Mouse (Mus musculus): ENCODE measurements around the gene Polr3h. TPM values are rescaled to one million over a fixed set of nuclear protein-coding genes. Genes with fewer than 3 reads are reported as not detected.

The Polr3h gene
- polyA plus RNA-seq, 1 experiment from 2014 or later, result 154 TPM

- in situ Hi-C loops (cut with MboI; ENCODE audit: low pct_unique_long_range_greater_than_20kb), result no loop called here
- DNase-seq (ENCODE audit: low read depth, low spot score) (no peak), ATAC-seq (no peak)
- no peaks in the 10 kb centered on the region for H3K27me3 ChIP-seq
- TF ChIP-seq CTCF (IDR thresholded peaks at IDR 0.05), result no peak
- ChIA-PET POLR2A (no interaction called here), CTCF (interaction anchor here (1.0 to 1.2 kb wide), 2 partner anchors 9 to 12 kb away, joined by 3 read pairs; no protein-coding TSS in a partner anchor)
Observed at GRCm38 (mm10) chr15:81950716-81951115, 24.7 kb upstream of the Polr3h start.

GRCm38 (mm10) chr15:81949476-81950131, 23.6 kb upstream of the Polr3h start:
- CTCF ChIA-PET, result interaction anchor here (1.0 to 1.4 kb wide), 3 partner anchors 10 to 11 kb away, joined by 3 to 5 read pairs (median 3); no protein-coding TSS in a partner anchor
- ATAC-seq, result no peak
- TF ChIP-seq CTCF (IDR thresholded peaks at IDR 0.05), result no peak
- POLR2A ChIA-PET, result no interaction called here
- in situ Hi-C loops (cut with MboI; ENCODE audit: low pct_unique_long_range_greater_than_20kb), result no loop called here
- no peaks in the 10 kb centered on the region for H3K27me3 ChIP-seq
- no peak for DNase-seq (ENCODE audit: low read depth, low spot score)

GRCm38 (mm10) chr15:81949076-81949475, 23.0 kb upstream of the Polr3h start:
- no peak for TF ChIP-seq CTCF (IDR thresholded peaks at IDR 0.05)
- in situ Hi-C loops (cut with MboI; ENCODE audit: low pct_unique_long_range_greater_than_20kb), result no loop called here
- no peak for ATAC-seq
- no peak for DNase-seq (ENCODE audit: low read depth, low spot score)
- ChIA-PET CTCF (interaction anchor here (1.4 kb wide), 1 partner anchor 10 kb away, joined by 5 read pairs; no protein-coding TSS in a partner anchor), POLR2A (no interaction called here)
- no peaks in the 10 kb centered on the region for H3K27me3 ChIP-seq

- no peaks in the 10 kb centered on the region for H3K27me3 ChIP-seq
- ATAC-seq, result no peak
- TF ChIP-seq CTCF (IDR thresholded peaks at IDR 0.05), result no peak
- ChIA-PET CTCF (interaction anchor here (1.4 kb wide), 1 partner anchor 16 kb away, joined by 3 read pairs; no protein-coding TSS in a partner anchor), POLR2A (no interaction called here)
- DNase-seq (ENCODE audit: low read depth, low spot score), result no peak
- in situ Hi-C loops (cut with MboI; ENCODE audit: low pct_unique_long_range_greater_than_20kb), result no loop called here
Observed at GRCm38 (mm10) chr15:81943176-81943749, 17.2 kb upstream of the Polr3h start.

GRCm38 (mm10) chr15:81941010-81941409, 15.0 kb upstream of the Polr3h start:
- in situ Hi-C loops (cut with MboI; ENCODE audit: low pct_unique_long_range_greater_than_20kb), result no loop called here
- no peak for TF ChIP-seq CTCF (IDR thresholded peaks at IDR 0.05)
- DNase-seq (ENCODE audit: low read depth, low spot score), result no peak
- POLR2A ChIA-PET, result no interaction called here
- no peak for ATAC-seq
- no peaks in the 10 kb centered on the region for H3K27me3 ChIP-seq
- CTCF ChIA-PET, result no interaction called here

GRCm38 (mm10) chr15:81940219-81940618, 14.2 kb upstream of the Polr3h start:
- DNase-seq (ENCODE audit: low read depth, low spot score) (no peak), ATAC-seq (no peak)
- no peak for TF ChIP-seq CTCF (IDR thresholded peaks at IDR 0.05)
- CTCF ChIA-PET, result no interaction called here
- POLR2A ChIA-PET, result no interaction called here
- in situ Hi-C loops (cut with MboI; ENCODE audit: low pct_unique_long_range_greater_than_20kb), result no loop called here
- H3K27me3 ChIP-seq, result no peaks in the 10 kb centered on the region

GRCm38 (mm10) chr15:81939774-81940173, 13.7 kb upstream of the Polr3h start:
- DNase-seq (ENCODE audit: low read depth, low spot score) (no peak), ATAC-seq (no peak)
- H3K27me3 ChIP-seq, result no peaks in the 10 kb centered on the region
- POLR2A ChIA-PET, result no interaction called here
- TF ChIP-seq CTCF (IDR thresholded peaks at IDR 0.05), result no peak
- CTCF ChIA-PET, result interaction anchor here (1.2 to 1.7 kb wide), 3 partner anchors 9 to 20 kb away, joined by 5 to 12 read pairs (median 6); no protein-coding TSS in a partner anchor
- in situ Hi-C loops (cut with MboI; ENCODE audit: low pct_unique_long_range_greater_than_20kb), result no loop called here

- H3K27me3 ChIP-seq, result no peaks in the 10 kb centered on the region
- in situ Hi-C loops (cut with MboI; ENCODE audit: low pct_unique_long_range_greater_than_20kb), result no loop called here
- no peak for TF ChIP-seq CTCF (IDR thresholded peaks at IDR 0.05)
- ChIA-PET POLR2A (interaction anchor here (1.0 kb wide), 1 partner anchor 81 kb away, joined by 5 read pairs; no protein-coding TSS in a partner anchor), CTCF (interaction anchor here (0.8 to 2.1 kb wide), 8 partner anchors 9 to 76 kb away, joined by 3 to 12 read pairs (median 4); no protein-coding TSS in a partner anchor)
- DNase-seq (ENCODE audit: low read depth, low spot score) (no peak), ATAC-seq (no peak)
Observed at GRCm38 (mm10) chr15:81939157-81939715, 13.2 kb upstream of the Polr3h start.

GRCm38 (mm10) chr15:81938246-81938645, 12.2 kb upstream of the Polr3h start:
- POLR2A ChIA-PET, result interaction anchor here (1.0 to 1.2 kb wide), 3 partner anchors 77 to 91 kb away, joined by 4 to 5 read pairs (median 5); no protein-coding TSS in a partner anchor
- no peak for TF ChIP-seq CTCF (IDR thresholded peaks at IDR 0.05)
- in situ Hi-C loops (cut with MboI; ENCODE audit: low pct_unique_long_range_greater_than_20kb), result no loop called here
- ATAC-seq, result no peak
- CTCF ChIA-PET, result interaction anchor here (0.8 to 2.1 kb wide), 10 partner anchors 10 to 77 kb away, joined by 3 to 12 read pairs (median 5); partner anchors contain the start of gene Pmm1
- DNase-seq (ENCODE audit: low read depth, low spot score), result no peak
- H3K27me3 ChIP-seq, result no peaks in the 10 kb centered on the region

- ChIA-PET CTCF (interaction anchor here (1.2 to 2.1 kb wide), 8 partner anchors 9 to 59 kb away, joined by 3 to 9 read pairs (median 6); partner anchors contain the start of genes Pmm1 and Polr3h), POLR2A (interaction anchor here (0.6 to 1.2 kb wide), 4 partner anchors 10 to 90 kb away, joined by 3 to 5 read pairs (median 4); no protein-coding TSS in a partner anchor)
- no peak for TF ChIP-seq CTCF (IDR thresholded peaks at IDR 0.05)
- in situ Hi-C loops (cut with MboI; ENCODE audit: low pct_unique_long_range_greater_than_20kb), result no loop called here
- DNase-seq (ENCODE audit: low read depth, low spot score) (no peak), ATAC-seq (no peak)
- H3K27me3 ChIP-seq, result no peaks in the 10 kb centered on the region
Observed at GRCm38 (mm10) chr15:81937098-81937972, 11.3 kb upstream of the Polr3h start.

All from Patski (cell line).